Mouse (Mus musculus): Measurements from ENCODE around the gene Cldn7. TPM values are rescaled to one million over a fixed set of nuclear protein-coding genes. Genes with fewer than 3 reads are reported as not detected.

The Cldn7 gene
- polyA plus RNA-seq, 1 experiment from 2014 or later: 57.4 TPM

- Histone ChIP-seq H3K36me3 (no peaks in the 10 kb centered on the region), H3K4me2 (replicated peaks) (peak overlapping the region; percentile 44; the same call in 1 of the 2 replicates), H3K4me3 (replicated peaks) (peak overlapping the region; percentile 58), H3K27ac (replicated peaks) (no peak overlapping the region), H3K27me3 (peaks cover 13% of the 10 kb centered on the region; the same call in 1 of the 2 replicates), H3K4me1 (peaks cover 45% of the 10 kb centered on the region), H3K9ac (no peak overlapping the region), H3K9me3 (replicated peaks) (no peaks in the 10 kb centered on the region)
- 16% methylated on average over 6 of the region's 6 CpGs for WGBS
- ATAC-seq (ENCODE audit: insufficient number of reproducible peaks, low FRiP score, low TSS enrichment, low read depth): no peak
These were observed 29.9 kb upstream of the Cldn7 start for GRCm38 (mm10) chr11:69934681-69935080.

DNA sequence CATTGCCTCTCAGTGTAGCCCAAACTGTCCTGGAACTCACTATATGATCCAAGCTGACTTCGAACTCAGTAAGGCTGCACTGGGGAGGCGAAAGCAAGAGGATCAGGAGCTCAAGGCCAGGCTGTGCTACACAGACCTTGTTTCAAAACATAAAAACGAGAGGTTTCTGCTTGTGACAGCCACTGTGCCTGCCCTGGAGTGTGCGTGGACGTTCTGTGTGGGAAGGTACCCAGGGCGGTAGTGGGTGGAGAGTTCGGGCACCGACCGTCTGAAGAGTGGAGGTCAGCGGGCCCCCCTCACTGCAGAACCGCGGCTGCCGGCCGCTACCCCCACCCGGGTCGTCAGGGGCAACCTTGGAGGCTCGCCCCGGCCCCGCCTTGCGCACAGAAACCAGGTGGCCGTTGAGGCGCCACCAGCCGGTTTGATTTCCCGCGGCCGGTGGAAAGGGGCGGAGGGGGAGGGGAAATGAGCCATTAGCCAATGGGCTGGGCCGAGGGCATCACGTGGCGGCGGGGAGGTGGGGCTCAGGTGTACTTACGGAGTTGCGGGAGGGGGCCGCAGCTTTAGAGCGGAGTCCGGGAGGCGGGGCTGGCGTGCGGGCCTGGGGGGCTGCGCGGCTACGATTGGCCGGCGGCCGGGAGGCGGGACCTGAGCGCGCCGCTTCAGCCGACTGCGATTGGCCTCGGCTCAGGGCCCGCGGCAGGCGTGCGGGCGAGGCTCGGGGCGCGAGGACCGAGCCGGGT is 29.3 kb upstream of the Cldn7 start, which contains the start of gene Ybx2:
Ybx2 (plus strand) TSS at position 660 of the 743 bp plus-strand sequence.
- H3K4me3 ChIP-seq (replicated peaks): peak within 1 kb of the TSS; percentile 58
- no peaks in the 10 kb centered on the region for H3K36me3 ChIP-seq
- no peaks in the 10 kb centered on the region for H3K9me3 ChIP-seq (replicated peaks)
- H3K27me3 ChIP-seq: peaks cover 13% of the 10 kb centered on the region; the same call in 1 of the 2 replicates
- ATAC-seq (ENCODE audit: insufficient number of reproducible peaks, low FRiP score, low TSS enrichment, low read depth): peak; percentile 83
- peak within 1 kb of the TSS; percentile 50 for H3K9ac ChIP-seq
- H3K27ac ChIP-seq (replicated peaks): no peak within 1 kb of the TSS
- peak within 1 kb of the TSS; percentile 100 for H3K4me2 ChIP-seq (replicated peaks)
- peaks cover 45% of the 10 kb centered on the region for H3K4me1 ChIP-seq
- WGBS: 2% methylated on average over 55 of the region's 62 CpGs

- H3K27ac ChIP-seq (replicated peaks): no peak overlapping the region
- no peak for ATAC-seq (ENCODE audit: insufficient number of reproducible peaks, low FRiP score, low TSS enrichment, low read depth)
These were observed 28.4 kb upstream of the Cldn7 start for GRCm38 (mm10) chr11:69936156-69936555.

GRCm38 (mm10) chr11:69936714-69937347 is 27.7 kb upstream of the Cldn7 start:
- H3K9ac ChIP-seq: 0 out of 2 replicates have a peak overlapping the region, but pooled peaks have one; percentile 4
- H3K27ac ChIP-seq (replicated peaks): peak overlapping the region; percentile 28; the same call in 1 of the 2 replicates
- no peaks in the 10 kb centered on the region for H3K9me3 ChIP-seq (replicated peaks)
- WGBS: 27% methylated on average over 9 of the region's 9 CpGs
- H3K36me3 ChIP-seq: no peaks in the 10 kb centered on the region
- ATAC-seq (ENCODE audit: insufficient number of reproducible peaks, low FRiP score, low TSS enrichment, low read depth): no peak
- peak overlapping the region; percentile 100 for H3K4me2 ChIP-seq (replicated peaks)
- peaks cover 13% of the 10 kb centered on the region; the same call in 1 of the 2 replicates for H3K27me3 ChIP-seq
- peak overlapping the region; percentile 58 for H3K4me3 ChIP-seq (replicated peaks)
- H3K4me1 ChIP-seq: peaks cover 45% of the 10 kb centered on the region

More at GRCm38 (mm10) chr11:69936156-69936555, 28.4 kb upstream of the Cldn7 start:
- no peaks in the 10 kb centered on the region for H3K36me3 ChIP-seq
- H3K4me2 ChIP-seq (replicated peaks): peak overlapping the region; percentile 100
- H3K4me1 ChIP-seq: peaks cover 45% of the 10 kb centered on the region
- 2% methylated on average over 28 of the region's 30 CpGs for WGBS
- peak overlapping the region; percentile 58 for H3K4me3 ChIP-seq (replicated peaks)
- H3K9me3 ChIP-seq (replicated peaks): no peaks in the 10 kb centered on the region
- H3K9ac ChIP-seq: peak overlapping the region; percentile 50
- H3K27me3 ChIP-seq: peaks cover 13% of the 10 kb centered on the region; the same call in 1 of the 2 replicates

DNA sequence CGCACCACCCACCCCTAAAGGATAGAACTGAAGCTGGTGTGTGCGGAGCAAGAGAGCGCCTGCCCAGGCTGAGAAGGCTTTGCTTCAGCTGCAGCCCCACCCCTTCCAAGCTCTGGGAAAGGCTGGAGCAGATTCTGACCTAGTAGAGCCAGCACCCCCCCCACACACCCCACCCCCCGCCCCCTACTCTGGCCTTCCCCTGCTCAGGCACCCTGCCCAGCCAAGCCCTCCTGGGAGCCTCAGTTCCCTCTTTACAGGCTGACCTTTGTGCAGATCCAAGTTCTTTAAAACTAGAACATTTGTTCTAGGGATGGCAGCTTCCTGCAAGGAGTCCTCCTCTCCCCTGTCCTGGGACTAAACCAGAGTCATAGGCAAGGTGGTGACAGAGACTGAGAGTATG is 27.2 kb upstream of the Cldn7 start:
- ATAC-seq (ENCODE audit: insufficient number of reproducible peaks, low FRiP score, low TSS enrichment, low read depth): no peak
- Histone ChIP-seq H3K36me3 (no peaks in the 10 kb centered on the region; the same call in 1 of the 2 replicates), H3K9me3 (replicated peaks) (no peaks in the 10 kb centered on the region), H3K27ac (replicated peaks) (0 out of 2 replicates have a peak overlapping the region, but pooled peaks have one; percentile 28), H3K4me1 (peaks cover 45% of the 10 kb centered on the region), H3K27me3 (peaks cover 13% of the 10 kb centered on the region; the same call in 1 of the 2 replicates), H3K4me3 (replicated peaks) (no peak overlapping the region), H3K9ac (0 out of 2 replicates have a peak overlapping the region, but pooled peaks have one; percentile 4), H3K4me2 (replicated peaks) (no peak overlapping the region)
- WGBS: 14% methylated on average over 4 of the region's 4 CpGs

DNA sequence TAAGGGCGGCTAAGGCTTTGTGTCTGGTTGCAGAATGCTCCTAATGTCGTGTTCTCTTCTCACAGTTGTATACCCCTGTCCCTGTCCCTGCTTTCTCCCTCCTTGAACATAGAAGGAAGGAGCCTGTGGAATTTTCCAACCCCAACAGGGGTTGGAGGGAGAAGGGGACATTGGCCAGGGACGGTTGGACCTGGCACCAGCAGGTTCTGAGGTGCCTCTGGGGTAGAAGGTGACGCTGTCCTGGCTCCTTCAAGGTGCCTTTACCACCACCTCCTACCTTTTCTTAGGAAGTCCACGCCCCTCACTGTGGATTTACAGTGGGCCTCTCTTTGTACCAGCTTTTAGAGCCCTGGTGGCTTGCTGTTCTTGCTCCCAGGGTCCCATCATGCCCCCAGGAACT is 26.7 kb upstream of the Cldn7 start:
- H3K9ac ChIP-seq: no peak overlapping the region
- peaks cover 45% of the 10 kb centered on the region for H3K4me1 ChIP-seq
- ATAC-seq (ENCODE audit: insufficient number of reproducible peaks, low FRiP score, low TSS enrichment, low read depth): no peak
- H3K27ac ChIP-seq (replicated peaks): no peak overlapping the region
- no peaks in the 10 kb centered on the region for H3K9me3 ChIP-seq (replicated peaks)
- H3K36me3 ChIP-seq: peaks cover under 1% of the 10 kb centered on the region
- no peak overlapping the region for H3K4me3 ChIP-seq (replicated peaks)
- WGBS: 74% methylated on average over 5 of the region's 5 CpGs
- peaks cover 13% of the 10 kb centered on the region; the same call in 1 of the 2 replicates for H3K27me3 ChIP-seq
- H3K4me2 ChIP-seq (replicated peaks): no peak overlapping the region

GRCm38 (mm10) chr11:69938401-69938979 is 26.1 kb upstream of the Cldn7 start:
- Histone ChIP-seq H3K9me3 (replicated peaks) (no peaks in the 10 kb centered on the region), H3K27me3 (peaks cover 13% of the 10 kb centered on the region; the same call in 1 of the 2 replicates), H3K4me1 (peaks cover 45% of the 10 kb centered on the region), H3K9ac (no peak overlapping the region), H3K4me2 (replicated peaks) (no peak overlapping the region), H3K27ac (replicated peaks) (no peak overlapping the region), H3K36me3 (peaks cover 7% of the 10 kb centered on the region), H3K4me3 (replicated peaks) (no peak overlapping the region)
- no peak for ATAC-seq (ENCODE audit: insufficient number of reproducible peaks, low FRiP score, low TSS enrichment, low read depth)
- 25% methylated on average over 9 of the region's 9 CpGs for WGBS

DNA sequence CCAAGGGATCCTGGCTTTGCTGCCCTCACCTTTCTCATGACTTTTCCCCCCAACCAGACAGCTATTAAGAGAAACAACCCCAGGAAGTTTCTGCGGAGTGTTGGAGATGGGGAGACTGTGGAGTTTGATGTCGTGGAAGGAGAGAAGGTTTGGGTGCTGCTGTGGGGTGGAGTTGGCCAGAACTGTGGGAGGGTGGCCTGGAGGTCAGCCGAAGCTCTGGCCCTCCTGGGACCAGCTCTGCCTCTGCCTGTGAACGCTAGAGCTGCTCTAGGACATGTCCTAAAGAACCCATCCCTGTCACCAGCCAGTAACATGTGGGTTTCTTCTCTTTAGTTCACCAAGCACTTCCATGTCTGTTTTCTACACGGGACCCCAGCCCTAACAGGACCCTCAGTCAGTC is 25.4 kb upstream of the Cldn7 start:
- ATAC-seq (ENCODE audit: insufficient number of reproducible peaks, low FRiP score, low TSS enrichment, low read depth): no peak
- H3K36me3 ChIP-seq: peaks cover 10% of the 10 kb centered on the region
- H3K27me3 ChIP-seq: peaks cover 13% of the 10 kb centered on the region; the same call in 1 of the 2 replicates
- WGBS: 63% methylated on average over 5 of the region's 5 CpGs
- no peak overlapping the region for H3K4me2 ChIP-seq (replicated peaks)
- H3K9ac ChIP-seq: no peak overlapping the region
- H3K4me1 ChIP-seq: peaks cover 45% of the 10 kb centered on the region
- no peak overlapping the region for H3K27ac ChIP-seq (replicated peaks)
- H3K4me3 ChIP-seq (replicated peaks): no peak overlapping the region
- no peaks in the 10 kb centered on the region for H3K9me3 ChIP-seq (replicated peaks)

GRCm38 (mm10) chr11:69939731-69940130 is 24.8 kb upstream of the Cldn7 start:
- WGBS: 92% methylated on average over 17 of the region's 17 CpGs
- H3K27ac ChIP-seq (replicated peaks): no peak overlapping the region
- H3K9ac ChIP-seq: no peak overlapping the region
- H3K4me2 ChIP-seq (replicated peaks): no peak overlapping the region
- H3K36me3 ChIP-seq: peaks cover 15% of the 10 kb centered on the region
- peaks cover 13% of the 10 kb centered on the region; the same call in 1 of the 2 replicates for H3K27me3 ChIP-seq
- H3K9me3 ChIP-seq (replicated peaks): no peaks in the 10 kb centered on the region
- H3K4me1 ChIP-seq: peaks cover 40% of the 10 kb centered on the region
- no peak overlapping the region for H3K4me3 ChIP-seq (replicated peaks)
- no peak for ATAC-seq (ENCODE audit: insufficient number of reproducible peaks, low FRiP score, low TSS enrichment, low read depth)

- WGBS: 81% methylated on average over 4 of the region's 4 CpGs
- no peak overlapping the region for H3K4me3 ChIP-seq (replicated peaks)
- H3K4me1 ChIP-seq: peaks cover 31% of the 10 kb centered on the region
- H3K36me3 ChIP-seq: peaks cover 24% of the 10 kb centered on the region
- no peak for ATAC-seq (ENCODE audit: insufficient number of reproducible peaks, low FRiP score, low TSS enrichment, low read depth)
- no peak overlapping the region for H3K9ac ChIP-seq
- H3K27ac ChIP-seq (replicated peaks): no peak overlapping the region
- no peaks in the 10 kb centered on the region for H3K9me3 ChIP-seq (replicated peaks)
- H3K4me2 ChIP-seq (replicated peaks): no peak overlapping the region
- H3K27me3 ChIP-seq: peaks cover 9% of the 10 kb centered on the region; the same call in 1 of the 2 replicates
These were observed 23.6 kb upstream of the Cldn7 start for GRCm38 (mm10) chr11:69940962-69941361.

DNA sequence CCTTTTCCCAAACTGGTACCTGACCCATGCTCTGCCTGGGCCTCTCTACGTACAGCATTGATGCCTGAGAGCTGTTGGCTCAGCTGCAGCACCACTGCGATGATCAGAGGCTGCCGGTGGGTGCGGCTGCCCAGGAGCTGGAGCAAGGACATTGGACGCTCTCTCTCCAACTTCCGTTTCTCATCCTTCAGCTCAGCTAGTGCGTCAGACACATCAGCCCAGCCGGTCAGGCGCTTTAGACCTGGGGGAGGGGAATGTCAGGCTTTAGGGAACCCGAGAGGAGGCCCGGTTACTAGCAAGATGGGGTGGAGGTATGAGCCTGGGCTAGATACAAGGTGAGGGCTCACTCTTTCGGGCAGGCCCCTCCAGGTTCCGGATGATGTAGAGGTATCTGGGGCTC is 19.4 kb upstream of the Cldn7 start:
- H3K9ac ChIP-seq: no peak overlapping the region
- no peaks in the 10 kb centered on the region for H3K9me3 ChIP-seq (replicated peaks)
- peaks cover 34% of the 10 kb centered on the region for H3K4me1 ChIP-seq
- ATAC-seq (ENCODE audit: insufficient number of reproducible peaks, low FRiP score, low TSS enrichment, low read depth): no peak
- 74% methylated on average over 13 of the region's 13 CpGs for WGBS
- H3K27me3 ChIP-seq: no peaks in the 10 kb centered on the region
- no peak overlapping the region for H3K27ac ChIP-seq (replicated peaks)
- peaks cover 24% of the 10 kb centered on the region for H3K36me3 ChIP-seq
- no peak overlapping the region for H3K4me3 ChIP-seq (replicated peaks)
- H3K4me2 ChIP-seq (replicated peaks): no peak overlapping the region

Data from embryonic facial prominence, embryonic 15.5 days (tissue).